Mouse (Mus musculus) testis, postnatal 14 days (tissue): Measurements from ENCODE around the gene Prkca.

Source experiments
- DNase-seq: peaks from one replicate; pipeline ENCODE4 v3.0.0; 2021; ENCODE audit warnings: low spot score

Gene Prkca

GRCm38 (mm10) chr11:108260775-108261517 is 82.8 kb downstream of the Prkca start:
- DNase-seq: no peak

- DNase-seq: no peak
These were observed 84.3 kb downstream of the Prkca start for GRCm38 (mm10) chr11:108259391-108259790.

- no peak for DNase-seq
These were observed 84.9 kb downstream of the Prkca start for GRCm38 (mm10) chr11:108258811-108259266.

- no peak for DNase-seq
These were observed 85.8 kb downstream of the Prkca start for GRCm38 (mm10) chr11:108257921-108258320.

GRCm38 (mm10) chr11:108254681-108255080 is 89.0 kb downstream of the Prkca start:
- DNase-seq: no peak

- no peak for DNase-seq
These were observed 91.6 kb downstream of the Prkca start for GRCm38 (mm10) chr11:108251924-108252775.

- no peak for DNase-seq
These were observed 92.7 kb downstream of the Prkca start for GRCm38 (mm10) chr11:108250829-108251637.

GRCm38 (mm10) chr11:108250146-108250635 is 93.5 kb downstream of the Prkca start:
- DNase-seq: no peak

- no peak for DNase-seq
These were observed 94.2 kb downstream of the Prkca start for GRCm38 (mm10) chr11:108249487-108249886.

GRCm38 (mm10) chr11:108249047-108249403 is 94.7 kb downstream of the Prkca start:
- no peak for DNase-seq

GRCm38 (mm10) chr11:108248218-108249046 is 95.3 kb downstream of the Prkca start:
- DNase-seq: no peak

GRCm38 (mm10) chr11:108247121-108247863 is 96.4 kb downstream of the Prkca start:
- DNase-seq: no peak

GRCm38 (mm10) chr11:108246267-108246702 is 97.4 kb downstream of the Prkca start:
- DNase-seq: no peak

GRCm38 (mm10) chr11:108244241-108244640 is 99.5 kb downstream of the Prkca start:
- no peak for DNase-seq

GRCm38 (mm10) chr11:108243633-108244032 is 100.1 kb downstream of the Prkca start:
- DNase-seq: no peak

- DNase-seq: no peak
These were observed 102.7 kb downstream of the Prkca start for GRCm38 (mm10) chr11:108240924-108241498.

- no peak for DNase-seq
These were observed 104.6 kb downstream of the Prkca start for GRCm38 (mm10) chr11:108239173-108239572.

GRCm38 (mm10) chr11:108236754-108237428 is 106.8 kb downstream of the Prkca start:
- DNase-seq: no peak

- DNase-seq: no peak
These were observed 107.5 kb downstream of the Prkca start for GRCm38 (mm10) chr11:108236195-108236594.
